Mouse (Mus musculus): ENCODE data around the gene Tpsb2.

The Tpsb2 gene

DNA sequence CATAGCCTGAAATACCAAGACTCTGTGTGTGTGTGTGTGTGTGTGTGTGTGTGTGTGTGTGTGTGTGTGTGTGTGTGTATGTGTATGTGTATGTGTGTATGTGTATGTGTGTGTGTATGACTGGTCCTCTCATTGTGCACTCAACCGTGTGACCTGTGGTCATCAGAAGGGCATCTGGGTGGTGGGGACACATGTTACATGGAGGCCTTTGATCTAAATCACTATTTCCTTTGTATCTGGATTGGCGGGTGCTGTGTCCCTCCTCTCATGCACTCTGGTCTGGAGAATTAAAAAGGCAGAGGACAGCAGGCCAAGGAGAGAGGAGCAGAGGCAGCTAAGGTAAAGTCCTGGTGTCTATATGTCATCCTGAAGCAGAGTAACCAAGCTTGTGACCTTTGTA is at the start of gene Tpsb2:
Gene Tpsb2 (plus strand): TSS at position 301 of the 400 bp plus-strand sequence.
- no peak for DNase-seq (ENCODE audit: low spot score in 2 of 2)

DNA sequence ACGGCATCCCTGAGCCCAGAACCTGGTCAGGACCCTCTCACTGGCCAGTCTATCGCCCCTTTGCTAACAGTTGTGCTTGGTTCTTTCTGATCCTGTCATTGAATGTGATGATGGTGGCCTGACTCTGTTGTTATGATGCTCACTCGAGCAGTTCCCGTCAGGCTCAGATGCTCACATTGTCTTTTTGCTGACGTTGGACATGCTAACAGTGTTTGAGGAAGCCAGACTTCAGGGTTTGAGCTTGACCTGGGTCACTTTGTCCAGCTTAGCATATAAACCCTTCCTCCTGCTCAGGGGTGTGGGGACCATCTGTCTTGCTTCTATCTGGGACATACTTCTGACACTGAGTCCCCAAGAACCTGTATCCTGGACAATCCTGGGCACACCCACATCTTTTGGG is 47.8 kb upstream of the Tpsb2 start, which contains the start of gene Prss29:
Gene Prss29 (plus strand): TSS at position 301 of the 400 bp plus-strand sequence.
- DNase-seq (ENCODE audit: low spot score in 2 of 2): no peak

DNA sequence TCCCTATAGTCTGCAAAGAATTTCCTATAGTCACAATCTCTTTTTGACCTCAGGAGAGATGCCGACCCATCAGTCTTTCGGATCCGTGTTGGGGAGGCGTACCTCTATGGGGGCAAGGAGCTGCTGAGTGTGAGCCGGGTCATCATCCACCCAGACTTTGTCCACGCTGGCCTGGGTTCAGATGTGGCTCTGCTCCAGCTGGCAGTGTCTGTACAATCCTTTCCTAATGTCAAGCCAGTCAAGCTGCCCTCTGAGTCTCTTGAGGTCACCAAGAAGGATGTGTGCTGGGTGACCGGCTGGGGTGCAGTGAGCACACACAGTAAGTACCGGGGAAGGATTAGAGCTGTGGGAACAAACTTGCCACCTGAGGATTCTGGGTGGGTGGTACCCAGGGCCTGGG is 45.3 kb upstream of the Tpsb2 start:
- DNase-seq (ENCODE audit: low spot score in 2 of 2): no peak

DNA sequence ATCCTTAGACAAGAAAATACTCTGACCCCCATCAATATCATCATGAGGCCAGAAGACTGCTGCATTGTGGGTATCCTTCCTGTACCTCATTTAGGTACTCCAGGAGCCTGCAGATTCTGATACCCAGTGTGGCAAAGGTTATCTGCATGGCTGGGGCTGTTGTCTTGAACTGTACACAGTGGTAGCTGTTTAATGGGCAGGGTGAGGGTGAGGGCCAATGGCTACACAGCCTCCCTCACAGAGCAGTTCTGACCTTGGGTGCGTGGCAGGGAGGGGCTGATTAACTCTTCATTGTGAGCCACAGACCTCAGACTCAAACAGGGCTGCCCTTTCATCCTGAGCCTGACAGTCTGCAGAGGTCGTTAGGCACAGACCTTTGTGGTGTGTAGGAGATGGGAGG is 43.2 kb upstream of the Tpsb2 start:
- no peak for DNase-seq (ENCODE audit: low spot score in 2 of 2)

DNA sequence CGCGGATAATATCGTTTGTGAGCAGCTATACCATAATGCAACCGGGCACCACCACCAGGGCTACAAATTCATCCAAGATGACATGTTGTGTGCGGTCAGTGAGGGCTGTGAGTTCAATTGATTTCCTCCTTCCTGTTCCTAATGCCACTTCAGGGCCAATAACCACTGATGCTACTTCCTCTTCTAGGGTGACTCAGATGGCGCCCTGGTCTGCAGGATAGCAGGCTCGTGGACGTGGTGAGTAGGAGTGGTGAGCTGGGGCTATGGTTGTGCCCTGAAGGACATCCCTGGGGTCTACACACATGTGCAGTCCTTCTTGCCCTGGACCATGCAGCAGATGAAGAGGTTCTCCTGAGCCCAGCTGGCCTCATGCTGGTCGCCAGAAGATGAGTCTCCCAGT is 33.8 kb upstream of the Tpsb2 start:
- no peak for DNase-seq (ENCODE audit: low spot score in 2 of 2)

DNA sequence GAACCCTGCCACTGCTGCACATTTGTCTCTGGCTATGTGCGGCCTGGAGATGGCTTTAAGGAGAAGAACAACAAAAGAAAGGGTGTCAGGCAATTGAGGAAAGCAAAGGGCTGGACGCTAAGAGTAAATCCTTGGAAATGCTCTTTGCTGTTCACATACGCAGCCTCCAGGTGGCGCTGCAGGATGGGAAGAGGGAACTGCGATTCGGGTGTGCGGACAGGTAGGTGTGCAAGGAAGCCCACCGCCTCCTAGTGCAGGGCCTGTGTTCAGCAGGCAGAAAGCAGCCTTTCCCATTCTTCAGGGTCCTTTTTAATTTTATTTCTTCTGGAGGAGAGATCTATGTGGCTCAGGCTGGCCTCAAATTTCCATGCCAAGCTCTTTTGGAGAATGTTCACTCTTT is 32.2 kb upstream of the Tpsb2 start:
- DNase-seq (ENCODE audit: low spot score in 2 of 2): peak; percentile 7 to 27

DNA sequence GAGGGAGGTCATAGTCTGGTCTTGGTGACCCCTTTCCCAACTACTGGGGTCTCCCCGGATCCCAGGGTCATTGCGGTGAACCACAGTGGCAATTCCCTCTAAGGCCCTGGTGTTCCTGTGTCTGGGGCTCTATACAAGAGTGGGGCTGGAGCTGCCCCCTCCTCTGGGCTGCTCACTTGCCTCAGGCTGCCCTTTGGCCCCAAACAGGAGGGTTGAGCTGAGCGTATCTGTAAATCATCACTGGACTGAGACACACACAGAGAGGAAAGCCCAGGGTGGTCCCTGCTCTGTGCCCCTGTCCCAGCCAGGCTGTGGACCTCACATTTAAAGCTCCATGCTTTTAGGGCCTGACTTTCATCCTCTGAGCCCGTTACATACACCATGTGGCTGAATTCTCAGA is 27.9 kb upstream of the Tpsb2 start:
- no peak for DNase-seq (ENCODE audit: low spot score in 2 of 2)

DNA sequence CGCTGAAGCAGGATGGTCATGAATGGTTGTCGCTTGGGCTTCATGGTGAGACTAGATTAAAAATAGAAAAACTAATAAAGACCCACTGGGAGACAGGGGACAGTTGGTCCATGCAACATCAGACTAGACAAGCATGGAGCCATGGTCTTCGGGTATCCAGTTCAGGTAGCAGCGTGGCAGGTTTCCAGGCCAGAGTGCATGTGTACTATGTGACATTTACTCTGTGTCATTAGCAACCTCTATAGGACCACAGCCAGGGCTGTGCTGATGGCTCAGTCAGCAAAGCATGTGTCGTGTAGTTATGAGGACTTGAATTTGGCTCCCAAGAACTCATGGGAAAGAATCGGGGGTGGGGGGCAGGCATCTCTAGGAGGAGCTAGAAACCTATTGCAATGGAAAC is 26.1 kb upstream of the Tpsb2 start:
- DNase-seq (ENCODE audit: low spot score in 2 of 2): no peak

DNA sequence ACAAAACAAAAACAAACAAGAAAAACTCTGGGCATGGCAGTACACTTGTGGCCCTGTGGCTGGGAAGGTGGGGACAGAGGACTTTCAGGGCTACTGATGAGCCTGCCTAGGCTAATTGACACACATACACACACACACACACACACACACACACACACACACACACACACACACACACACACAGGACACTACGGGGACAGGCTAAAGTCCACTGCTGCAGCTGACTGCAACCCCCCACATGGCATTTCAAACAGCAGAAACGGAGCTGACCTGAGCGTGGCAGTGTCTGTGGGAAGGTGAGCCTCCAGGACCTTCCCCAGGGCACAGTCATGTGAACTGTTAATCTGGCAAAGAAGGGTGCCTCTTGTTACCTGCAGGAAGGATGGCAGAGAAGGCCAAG is 24.6 kb upstream of the Tpsb2 start:
- DNase-seq (ENCODE audit: low spot score in 2 of 2): no peak

DNA sequence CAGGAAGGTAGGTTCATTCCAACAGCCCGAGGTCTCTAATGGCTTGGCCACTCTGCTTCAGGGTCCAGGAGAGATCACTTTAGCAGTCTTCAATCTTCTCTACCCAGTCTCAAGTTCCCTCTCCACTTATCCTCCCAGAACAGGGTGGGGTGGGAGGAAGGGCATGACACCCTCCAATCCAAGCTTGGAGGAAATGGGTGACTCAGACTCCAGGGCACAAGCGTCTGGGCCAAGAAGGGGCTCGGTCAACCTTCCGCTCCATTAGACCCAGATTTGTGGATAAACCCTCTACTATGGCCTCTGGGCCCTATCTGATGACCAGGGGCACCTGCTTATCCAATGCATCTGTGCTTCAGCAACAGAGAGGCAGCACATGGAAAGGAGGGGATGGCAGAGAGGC is 20.6 kb upstream of the Tpsb2 start, which contains the start of gene Tpsab1:
Gene Tpsab1 (minus strand): TSS at position 101 of the 400 bp plus-strand sequence.
- no peak for DNase-seq (ENCODE audit: low spot score in 2 of 2)

DNA sequence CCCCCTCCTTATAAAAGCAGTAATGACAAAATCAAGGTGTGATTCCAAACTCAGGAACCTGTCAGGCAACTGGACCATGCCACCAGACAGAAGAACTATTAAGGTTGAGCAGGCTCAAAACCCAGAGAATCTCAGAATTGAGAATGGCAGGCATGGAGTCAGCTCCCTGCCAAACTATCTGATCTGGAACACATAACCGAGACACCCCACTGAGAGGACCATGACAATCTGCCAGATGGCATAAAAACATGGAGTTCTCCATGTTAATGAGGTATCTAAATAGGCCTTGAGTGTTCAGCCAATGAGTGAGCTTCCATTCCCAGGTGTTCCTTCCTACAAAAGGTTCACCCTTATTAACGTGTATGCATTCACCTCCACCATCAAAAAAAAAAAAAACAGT is 4.8 kb upstream of the Tpsb2 start:
- no peak for DNase-seq (ENCODE audit: low spot score in 2 of 2)

DNA sequence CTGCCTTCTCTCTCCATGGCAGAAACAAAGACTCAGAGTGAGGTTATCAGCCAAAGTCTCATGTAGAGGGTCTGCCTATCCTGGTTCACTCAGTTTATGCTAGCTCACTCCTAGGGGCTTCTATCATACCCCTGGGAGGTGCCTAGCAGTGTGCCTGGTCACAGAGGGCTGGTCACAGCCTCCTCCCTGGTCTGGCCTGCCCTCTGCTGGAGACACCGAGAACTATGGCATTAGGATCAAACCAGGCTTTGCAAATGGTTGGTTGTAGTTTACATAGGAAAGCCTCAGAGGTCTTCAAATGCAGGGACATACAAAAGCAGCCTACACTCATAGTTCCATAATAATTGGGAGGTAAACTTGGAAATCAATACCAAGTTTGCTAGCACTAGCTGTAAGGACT is 2.4 kb upstream of the Tpsb2 start:
- DNase-seq (ENCODE audit: low spot score in 2 of 2): peak in 1 of 2 experiments; percentile 32

DNA sequence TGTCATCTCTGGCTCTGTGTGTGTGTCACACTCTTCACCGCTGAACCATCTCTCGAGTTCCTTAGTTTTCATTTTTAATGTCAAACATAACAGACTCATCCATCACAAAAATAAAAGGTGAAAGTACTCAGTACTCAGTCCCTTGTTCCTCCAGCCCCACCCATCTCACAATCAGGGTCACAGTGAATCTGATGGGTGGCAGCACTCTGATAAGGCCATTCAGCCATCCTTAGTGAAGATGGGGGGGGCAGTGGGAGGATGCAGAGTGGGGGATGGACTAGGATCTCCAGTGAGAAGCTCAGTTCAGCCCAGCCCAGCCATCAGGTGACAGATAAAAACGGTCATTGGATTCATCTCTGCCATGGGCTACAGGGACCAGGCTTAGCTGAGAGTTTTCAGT is 2.9 kb downstream of the Tpsb2 start, which contains the start of gene Tpsg1:
Gene Tpsg1 (plus strand): TSS at position 301 of the 400 bp plus-strand sequence.
- DNase-seq (ENCODE audit: low spot score in 2 of 2): no peak

DNA sequence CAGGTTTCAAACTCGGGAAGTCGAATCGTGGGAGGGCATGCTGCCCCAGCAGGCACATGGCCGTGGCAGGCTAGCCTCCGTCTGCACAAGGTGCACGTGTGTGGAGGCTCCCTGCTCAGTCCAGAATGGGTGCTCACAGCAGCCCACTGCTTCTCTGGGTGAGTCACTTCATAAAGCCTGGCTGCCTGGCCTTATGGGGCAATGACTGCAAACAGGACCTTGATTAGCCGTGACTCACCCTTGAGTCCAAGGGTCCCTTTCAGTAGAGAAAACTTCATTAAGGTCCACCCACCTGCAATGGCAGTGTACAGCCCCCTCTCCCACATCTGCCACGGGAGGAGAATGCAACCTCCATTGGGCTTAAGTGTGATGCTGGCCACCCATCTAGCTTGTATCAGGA is 6.4 kb downstream of the Tpsb2 start:
- no peak for DNase-seq (ENCODE audit: low spot score in 2 of 2)

DNA sequence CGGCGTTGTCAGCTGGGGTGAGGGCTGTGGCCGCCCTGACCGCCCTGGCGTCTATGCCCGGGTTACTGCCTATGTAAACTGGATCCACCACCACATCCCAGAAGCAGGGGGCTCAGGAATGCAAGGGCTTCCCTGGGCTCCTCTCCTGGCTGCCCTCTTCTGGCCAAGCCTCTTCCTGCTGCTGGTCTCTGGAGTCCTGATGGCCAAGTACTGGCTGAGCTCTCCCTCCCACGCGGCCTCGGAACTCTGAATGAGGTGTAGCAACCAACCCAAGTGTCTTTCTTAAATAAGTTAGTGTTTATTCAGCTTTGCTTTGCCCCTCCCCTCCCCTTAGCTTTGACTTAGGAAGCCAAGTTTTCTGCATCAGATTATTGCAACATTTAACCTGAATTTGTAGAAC is 7.9 kb downstream of the Tpsb2 start:
- DNase-seq (ENCODE audit: low spot score in 2 of 2): no peak

DNA sequence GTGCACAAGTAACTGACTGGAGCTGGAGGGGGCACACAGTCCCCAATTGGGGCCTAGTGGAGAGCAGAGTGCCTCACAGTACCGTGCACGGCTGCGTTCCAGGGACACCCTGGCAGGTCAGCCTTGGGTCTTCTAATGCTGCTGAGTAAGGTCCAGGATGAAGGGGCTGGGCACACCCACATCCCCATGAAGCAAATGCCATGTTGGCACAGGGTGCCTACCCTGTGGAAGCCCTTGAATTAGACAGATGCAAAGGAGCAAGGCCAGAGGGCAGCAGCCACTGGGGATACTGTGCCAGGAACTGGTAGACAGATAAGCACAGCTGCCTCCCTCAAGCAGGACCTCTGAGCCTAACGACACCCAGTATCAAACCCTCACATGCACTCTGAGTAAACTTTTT is 28.4 kb downstream of the Tpsb2 start:
- DNase-seq (ENCODE audit: low spot score in 2 of 2): no peak

DNA sequence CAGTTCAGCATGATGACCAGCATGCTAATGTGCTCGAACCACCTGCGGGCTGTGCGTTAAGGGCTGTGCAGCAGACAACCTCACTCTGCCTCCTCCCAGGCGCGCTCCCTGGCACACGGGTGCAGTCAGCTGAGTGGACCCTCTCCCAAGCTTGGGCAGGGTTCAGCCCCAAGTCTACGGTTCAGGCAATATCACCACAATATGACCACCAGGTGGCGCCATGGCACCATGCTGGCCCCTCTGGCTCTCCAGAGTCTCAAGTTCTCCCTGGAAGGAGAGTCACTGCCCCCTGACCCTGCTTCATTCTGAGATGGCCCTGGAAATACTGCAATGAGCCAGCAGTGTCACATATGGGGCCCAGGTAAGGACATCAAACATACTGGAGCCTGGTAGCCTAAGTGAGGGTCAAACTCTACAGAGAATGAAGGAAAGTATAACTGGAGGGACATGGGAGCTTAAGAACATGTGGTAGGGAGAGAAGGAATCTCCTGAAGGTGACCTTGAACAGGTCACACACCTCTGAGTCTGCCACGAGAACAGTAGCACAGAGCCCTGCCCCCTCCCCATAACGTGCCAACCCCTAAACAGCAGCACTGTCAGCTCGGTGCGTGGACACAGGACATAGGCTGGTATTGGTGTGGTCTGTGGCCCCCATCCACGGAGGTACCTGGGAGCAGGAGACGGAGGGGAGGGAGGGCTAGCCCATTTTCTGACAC is 31.9 kb downstream of the Tpsb2 start:
- peak; percentile 39 to 67 for DNase-seq (ENCODE audit: low spot score in 2 of 2)

DNA sequence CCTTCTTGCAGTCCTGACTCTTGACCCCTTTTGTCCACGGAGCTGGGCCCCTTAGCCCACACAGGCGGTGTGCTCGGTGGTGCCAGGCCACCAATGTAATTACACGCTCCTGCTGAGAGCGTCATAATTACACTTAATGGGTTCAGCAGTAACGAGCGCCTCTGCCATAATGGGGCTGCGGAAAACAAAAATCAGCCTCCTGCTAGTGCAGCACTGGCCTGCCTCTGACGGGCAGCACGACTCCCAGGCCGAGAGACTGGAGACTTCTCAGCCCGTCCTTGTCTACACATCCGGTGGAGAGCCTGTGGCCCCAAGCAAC is 32.4 kb downstream of the Tpsb2 start:
- no peak for DNase-seq (ENCODE audit: low spot score in 2 of 2)

DNA sequence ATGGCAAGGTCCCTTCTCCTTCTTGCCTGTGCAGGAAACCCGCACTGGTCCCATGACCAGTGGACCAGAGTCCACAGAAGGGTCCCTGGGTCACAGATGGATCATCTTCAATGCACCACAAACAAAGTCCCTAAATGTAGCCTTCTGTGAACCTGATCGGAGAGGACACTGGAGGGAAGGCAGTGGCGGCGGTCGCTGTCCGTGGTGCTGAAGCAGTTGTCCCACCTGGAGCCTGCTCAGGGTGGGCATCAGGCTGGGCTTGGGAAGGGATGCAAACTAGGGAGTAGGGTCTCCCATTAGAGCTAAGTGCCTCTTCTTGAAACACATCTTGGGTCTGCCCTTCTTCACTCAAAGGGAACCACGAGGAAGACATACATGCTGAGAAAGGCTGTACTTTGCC is 34.3 kb downstream of the Tpsb2 start:
- DNase-seq (ENCODE audit: low spot score in 2 of 2): no peak

DNA sequence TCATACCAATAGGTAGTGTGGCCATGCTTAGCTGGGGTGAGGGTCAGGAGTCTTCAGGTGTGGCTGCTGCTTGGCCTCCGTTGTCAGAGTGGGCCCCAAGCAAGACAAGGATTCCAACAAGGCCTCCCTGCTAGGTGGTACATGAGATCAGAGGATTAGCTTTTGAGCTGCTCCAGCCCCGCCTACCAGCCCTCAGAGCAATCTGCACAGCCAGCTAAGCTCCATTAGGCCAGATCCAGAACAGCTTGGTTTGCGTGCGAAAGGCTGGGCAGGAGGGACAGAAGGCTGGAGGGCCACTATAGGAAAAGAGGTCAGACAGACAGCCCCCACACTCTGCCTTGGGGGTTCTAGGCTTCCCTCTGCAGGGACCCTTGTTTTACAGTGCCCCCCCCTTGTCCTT is 35.4 kb downstream of the Tpsb2 start:
- no peak for DNase-seq (ENCODE audit: low spot score in 2 of 2)

DNA sequence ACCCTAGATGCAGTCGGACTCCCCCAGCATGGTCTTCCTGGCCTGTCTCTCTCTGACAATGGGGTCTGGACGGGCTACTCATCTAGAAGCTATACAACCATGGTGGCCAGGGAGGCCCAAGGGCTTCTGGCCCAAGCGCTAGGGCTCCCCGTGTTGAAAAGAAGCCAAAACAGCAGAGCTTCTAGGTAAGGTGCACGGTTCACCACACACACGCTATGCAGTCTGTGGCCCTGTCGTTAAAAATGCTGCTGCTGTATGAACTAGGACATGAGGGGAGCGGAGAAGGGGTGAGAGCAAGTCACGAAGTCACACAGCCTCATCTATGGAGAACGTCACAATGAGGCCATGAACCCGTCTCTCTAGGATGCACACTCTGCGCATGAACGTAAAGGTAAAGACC is 36.1 kb downstream of the Tpsb2 start:
- DNase-seq (ENCODE audit: low spot score in 2 of 2): no peak

DNA sequence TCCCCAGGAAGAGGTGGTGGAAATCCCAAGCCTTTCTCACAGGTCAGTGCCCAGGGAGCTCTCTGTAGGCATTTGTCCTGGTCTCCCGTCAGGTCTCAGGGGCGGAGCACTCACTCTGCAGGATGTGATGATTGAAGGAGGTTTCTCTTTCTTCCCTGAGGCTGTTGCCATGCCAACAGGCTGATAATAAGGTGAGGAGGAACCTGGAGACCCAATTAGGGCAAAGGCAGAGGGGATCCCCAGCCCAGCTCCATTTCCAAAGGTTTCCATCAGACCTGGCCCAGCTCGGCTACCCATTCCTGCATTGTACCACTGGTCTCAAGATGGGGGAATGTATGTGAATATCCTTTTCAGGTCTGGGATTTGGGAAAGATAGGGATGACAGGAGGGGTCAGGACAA is 38.1 kb downstream of the Tpsb2 start:
- DNase-seq (ENCODE audit: low spot score in 2 of 2): no peak

DNA sequence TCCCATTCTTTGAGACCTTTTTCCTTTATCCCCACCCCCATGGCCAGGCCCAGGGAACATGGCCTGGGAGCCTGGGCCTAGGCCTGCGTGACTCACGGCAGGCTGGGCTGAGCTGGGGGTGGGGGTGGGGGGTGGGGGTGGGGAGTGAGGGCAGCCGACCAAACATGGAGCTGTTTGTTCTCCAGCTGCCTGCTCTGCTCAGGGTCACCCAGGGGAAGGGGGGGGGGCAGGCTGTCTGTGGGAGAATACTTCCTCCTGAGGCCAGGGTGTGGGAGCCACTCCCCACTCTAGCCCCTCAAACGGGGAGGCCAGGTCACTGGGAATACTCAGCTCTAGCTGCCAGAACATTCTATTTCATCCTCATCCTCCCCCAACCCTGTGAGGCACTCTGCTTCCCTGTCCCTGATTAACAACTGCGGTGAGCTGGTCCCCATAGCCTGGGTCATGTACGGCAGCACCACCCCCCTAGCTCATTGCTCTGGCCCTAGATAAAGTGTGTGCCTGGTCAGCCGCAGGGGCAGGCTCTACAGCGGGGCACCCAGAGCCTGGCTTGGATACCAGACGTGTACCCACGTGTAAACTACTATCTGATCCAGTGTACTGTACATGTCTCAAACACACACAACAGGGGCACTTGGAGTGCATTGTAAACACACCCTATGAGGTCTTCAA is 39.3 kb downstream of the Tpsb2 start:
- DNase-seq (ENCODE audit: low spot score in 2 of 2): no peak

DNA sequence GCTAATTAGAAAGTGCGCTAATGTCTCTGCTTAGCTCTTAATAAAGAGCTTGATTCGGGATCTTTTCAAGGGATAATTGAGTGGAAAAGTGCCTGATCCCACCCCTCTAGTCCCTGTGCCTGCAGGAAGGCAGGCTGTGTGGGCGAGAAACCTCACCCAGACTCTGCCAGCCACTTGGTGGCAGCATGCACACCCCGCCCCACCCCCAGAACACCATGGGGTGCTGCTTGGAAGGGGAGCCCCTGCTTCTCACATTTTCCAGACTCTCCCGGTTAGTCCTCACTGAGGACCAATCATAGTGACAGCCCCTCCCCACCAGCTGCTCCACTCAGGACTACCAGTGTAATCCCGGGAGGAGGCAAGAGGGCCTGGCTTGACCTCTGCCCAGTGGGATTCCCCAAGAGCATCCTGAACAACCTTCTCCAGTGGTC is 39.9 kb downstream of the Tpsb2 start:
- no peak for DNase-seq (ENCODE audit: low spot score in 2 of 2)

Measured in urinary bladder, adult 18-20 months (tissue).